Mouse (Mus musculus) cerebellum, adult 18-20 months (tissue): ENCODE measurements at regions not wholly inside any gene's neighbourhood (a gene's known extent, or its start where the extent isn't known, plus 50 kb on each side); places are given as distances from the start of the nearest gene placed in this dataset.
A peak's percentile ranks its signal among the peaks of the same experiment; 100 is the strongest.

Experiments used
- DNase-seq, 2 experiments: peaks; one replicate each; pipeline ENCODE4 v3.0.0; 2021

- DNase-seq, result no peak
Measured at GRCm38 (mm10) chr4:8372069-8372468, 133.2 kb upstream of the Car8 start.

GRCm38 (mm10) chr4:8370786-8371185, 131.9 kb upstream of the Car8 start:
- DNase-seq, result no peak

GRCm38 (mm10) chr4:8367487-8368276, 128.8 kb upstream of the Car8 start:
- peak in 1 of 2 experiments; percentile 32 for DNase-seq

GRCm38 (mm10) chr4:8366978-8367377, 128.1 kb upstream of the Car8 start:
- DNase-seq, result no peak

- no peak for DNase-seq
Measured at GRCm38 (mm10) chr4:8362409-8362808, 123.6 kb upstream of the Car8 start.

GRCm38 (mm10) chr4:8361931-8362330, 123.1 kb upstream of the Car8 start:
- DNase-seq, result no peak

- DNase-seq, result no peak
Measured at GRCm38 (mm10) chr4:8361305-8361704, 122.5 kb upstream of the Car8 start.

- no peak for DNase-seq
Measured at GRCm38 (mm10) chr4:8357443-8357842, 118.6 kb upstream of the Car8 start.

GRCm38 (mm10) chr4:8341928-8342327, 103.1 kb upstream of the Car8 start:
- no peak for DNase-seq

- DNase-seq, result no peak
Measured at GRCm38 (mm10) chr4:8309241-8309987, 70.6 kb upstream of the Car8 start.

- no peak for DNase-seq
Measured at GRCm38 (mm10) chr4:8292563-8292962, 53.7 kb upstream of the Car8 start.

GRCm38 (mm10) chr4:8291528-8292492, 53.0 kb upstream of the Car8 start:
- DNase-seq, result no peak

- DNase-seq, result no peak
Measured at GRCm38 (mm10) chr4:8289901-8290300, 51.1 kb upstream of the Car8 start.
